Mouse (Mus musculus): Measurements from ENCODE around the gene Glod4.

Glod4 gene

DNA sequence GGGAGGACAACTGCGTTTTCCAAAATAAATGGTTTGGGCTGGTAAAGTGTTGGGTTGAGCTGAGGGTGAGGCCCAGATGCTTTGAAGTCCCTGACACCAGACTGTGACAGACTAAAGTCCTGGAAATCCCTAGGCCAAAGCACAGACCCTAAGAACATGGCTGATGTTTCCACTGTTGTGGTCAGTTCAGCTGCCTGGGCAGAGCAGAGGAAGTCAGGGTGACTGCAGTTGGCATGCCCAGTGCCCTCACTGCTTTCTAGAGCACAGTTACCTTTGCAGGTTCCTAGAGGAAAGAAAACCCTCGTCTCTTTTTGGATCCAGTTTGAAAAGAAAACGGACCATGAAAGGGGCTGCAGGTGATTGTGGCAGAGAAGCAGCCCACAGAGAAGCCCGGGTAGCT, 13.9 kb upstream of the Glod4 start:
- 91% methylated on average over 4 of the region's 4 CpGs for whole genome bisulfite sequencing

DNA sequence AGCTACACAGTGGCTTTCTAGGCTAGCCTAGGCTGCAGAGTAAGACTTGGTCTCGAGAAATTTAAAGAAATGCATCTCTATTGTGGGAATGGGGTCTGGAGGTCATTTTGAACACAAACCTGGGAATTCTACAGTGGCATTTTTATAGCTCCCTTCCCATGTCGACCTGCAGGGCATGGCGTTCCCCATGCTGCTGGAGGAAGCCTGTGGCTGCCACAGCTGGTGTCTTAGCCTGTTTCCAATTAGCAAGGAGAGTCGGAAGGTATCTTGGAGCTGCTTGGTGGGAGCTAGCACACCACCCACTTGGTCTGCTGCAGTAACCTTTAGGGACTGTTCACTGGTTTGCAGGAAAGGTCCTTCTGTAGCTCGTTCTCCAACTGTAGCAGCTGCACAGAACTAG, 12.6 kb upstream of the Glod4 start:
- 76% methylated on average over 5 of the region's 5 CpGs for WGBS

DNA sequence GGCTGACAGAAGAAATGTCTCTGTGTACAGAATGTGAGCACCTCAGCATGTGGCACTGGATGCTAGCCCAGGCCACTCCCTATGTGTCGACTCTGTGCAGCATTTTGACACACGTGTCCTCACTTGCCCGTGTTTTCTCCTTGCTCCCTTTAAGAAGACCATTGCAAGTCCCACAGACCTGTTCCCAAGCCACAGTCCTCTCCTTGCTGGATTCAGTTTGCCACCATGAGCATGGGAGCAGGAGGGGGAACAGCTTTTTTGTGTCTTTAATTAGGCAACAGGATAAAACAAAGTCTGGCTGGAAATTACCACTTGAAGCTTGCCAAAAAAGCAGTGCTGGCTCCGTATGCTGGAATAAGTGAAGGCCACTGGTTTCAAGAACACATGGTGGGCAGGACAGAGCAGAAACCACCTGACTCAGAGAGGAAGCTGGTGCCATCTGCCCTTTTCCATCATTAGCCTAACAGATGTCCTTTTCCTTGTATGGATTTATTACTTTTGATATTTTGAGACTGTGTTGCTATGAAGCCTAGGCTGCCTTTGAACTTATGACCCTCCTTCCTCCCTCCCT, 12.0 kb upstream of the Glod4 start:
- 29% methylated on average over 4 of the region's 4 CpGs for WGBS

DNA sequence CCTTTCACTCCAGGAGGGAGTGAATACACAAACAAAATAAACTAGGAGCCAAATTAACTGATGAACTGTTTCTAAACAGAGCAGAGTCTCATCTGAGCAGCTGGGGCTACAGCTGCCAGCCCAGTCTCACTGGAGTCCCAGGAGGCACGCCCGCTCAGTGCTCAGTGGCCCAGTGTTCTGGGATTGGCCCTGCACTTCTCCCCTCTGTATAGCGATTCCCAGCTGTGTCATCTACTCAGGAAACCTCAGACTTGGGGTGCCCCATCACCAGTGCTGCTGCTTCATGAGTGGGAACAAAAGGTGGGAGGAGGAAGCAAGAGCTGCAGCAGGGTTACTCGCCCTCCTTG, 10.4 kb upstream of the Glod4 start:
- WGBS: 68% methylated on average over 4 of the region's 4 CpGs

DNA sequence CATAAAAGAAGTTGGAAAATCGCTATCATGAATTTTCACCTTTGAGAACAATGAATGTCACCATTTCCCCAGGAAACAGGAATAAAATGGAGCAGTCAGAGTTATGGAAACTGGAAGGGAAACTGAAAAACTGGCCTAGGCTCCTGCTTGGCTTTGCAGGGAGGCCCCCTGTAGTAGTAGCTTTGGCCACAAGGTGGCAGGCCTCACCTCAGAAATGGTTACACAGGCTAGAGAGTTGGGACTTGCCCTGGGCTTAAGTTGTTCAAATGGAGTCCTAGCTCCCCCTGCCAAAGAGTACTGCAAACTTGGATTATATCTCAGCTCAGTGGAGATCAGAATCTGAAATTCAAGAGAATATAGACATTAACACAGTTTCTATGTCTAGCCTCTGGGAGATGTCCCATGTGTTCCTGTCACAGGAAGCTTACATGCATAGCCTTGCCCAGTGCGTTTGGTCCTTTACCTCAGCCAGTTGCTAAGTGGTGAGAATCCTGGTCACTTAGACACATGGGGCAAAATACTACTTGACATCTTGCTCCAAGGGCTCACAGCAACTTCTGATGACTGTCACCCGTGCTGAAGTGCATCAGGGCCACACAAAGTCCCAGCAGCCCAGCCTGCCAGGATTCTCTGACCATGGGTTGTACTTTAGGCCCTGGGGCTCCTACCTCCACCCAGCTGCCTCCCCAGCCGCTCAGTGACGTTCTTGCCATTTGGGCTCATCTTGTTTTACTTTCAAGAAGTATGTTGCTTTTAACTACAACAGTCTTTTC, 9.8 kb upstream of the Glod4 start:
- 37% methylated on average over 5 of the region's 5 CpGs for WGBS

DNA sequence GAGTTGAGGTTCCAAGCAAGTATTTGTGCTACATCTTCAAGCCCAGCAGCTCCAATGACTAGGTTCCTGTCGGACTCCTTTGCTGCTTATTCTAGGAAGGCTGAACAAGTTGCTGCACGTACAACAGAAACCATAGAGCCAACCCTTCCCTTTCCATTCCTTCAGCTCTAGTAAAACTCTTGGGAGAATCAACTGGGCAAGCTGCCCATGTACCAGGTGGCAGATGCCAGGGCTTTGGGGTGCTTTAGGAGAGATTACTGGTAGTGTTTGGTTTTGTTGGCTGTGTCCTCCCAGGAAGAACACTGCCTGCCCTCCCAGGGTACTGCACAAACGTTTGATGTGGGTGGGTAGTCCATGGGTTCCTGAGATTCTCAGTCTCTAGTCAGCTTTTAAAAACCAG, 8.5 kb upstream of the Glod4 start:
- WGBS: 54% methylated on average over 3 of the region's 3 CpGs

DNA sequence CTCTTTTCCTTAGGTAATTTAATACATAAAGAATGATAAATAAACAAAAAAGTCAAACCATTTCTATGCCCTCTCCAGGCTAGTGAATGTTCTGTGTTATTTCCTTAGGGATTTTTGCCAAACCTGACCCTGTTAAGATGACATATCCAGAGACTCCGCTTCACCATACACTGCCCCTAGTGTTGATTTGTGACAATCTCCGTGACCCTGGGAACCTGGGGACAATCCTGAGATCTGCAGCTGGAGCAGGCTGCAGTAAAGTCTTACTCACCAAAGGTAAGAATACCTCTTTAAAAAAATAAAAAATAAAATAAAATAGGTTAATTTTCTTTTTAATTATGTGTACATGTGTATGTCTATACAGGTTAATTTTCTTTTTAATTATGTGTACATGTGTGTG, 3.7 kb upstream of the Glod4 start:
- 60% methylated on average over 2 of the region's 2 CpGs for WGBS

DNA sequence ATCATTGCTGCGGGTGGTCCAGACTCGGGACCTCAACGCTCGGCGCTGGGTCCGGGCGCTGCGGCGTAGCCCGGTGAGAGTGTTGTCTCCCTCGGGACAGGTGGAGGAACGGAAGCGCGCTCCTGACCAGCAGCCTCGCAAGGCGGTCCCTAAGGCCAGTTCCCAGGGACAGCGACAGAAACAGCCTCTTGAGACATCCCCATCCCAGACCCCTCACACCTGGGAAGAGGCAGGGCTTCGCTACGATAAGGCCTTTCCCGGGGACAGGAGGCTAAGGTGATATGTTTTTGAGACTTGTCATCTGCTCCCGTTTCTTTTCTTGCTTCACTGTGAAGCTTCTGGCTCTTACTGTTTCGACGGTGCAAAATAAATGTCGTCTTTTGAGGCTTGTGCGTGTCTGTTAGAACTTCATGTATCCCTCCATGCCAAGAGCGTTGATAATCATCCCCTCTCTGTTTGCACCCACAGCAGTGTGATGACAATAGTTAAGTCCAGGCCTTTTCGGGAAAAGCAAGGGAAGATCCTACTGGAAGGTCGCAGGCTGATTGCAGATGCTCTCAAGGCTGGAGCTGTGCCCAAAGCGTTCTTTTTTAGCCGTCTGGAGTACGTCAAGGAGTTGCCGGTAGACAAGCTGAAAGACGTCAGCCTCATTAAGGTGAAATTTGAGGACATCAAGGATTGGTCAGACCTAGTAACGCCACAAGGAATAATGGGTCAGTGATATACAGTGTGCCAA, 454 bp upstream of the Glod4 start:
- WGBS: 1% methylated on average over 34 of the region's 34 CpGs

DNA sequence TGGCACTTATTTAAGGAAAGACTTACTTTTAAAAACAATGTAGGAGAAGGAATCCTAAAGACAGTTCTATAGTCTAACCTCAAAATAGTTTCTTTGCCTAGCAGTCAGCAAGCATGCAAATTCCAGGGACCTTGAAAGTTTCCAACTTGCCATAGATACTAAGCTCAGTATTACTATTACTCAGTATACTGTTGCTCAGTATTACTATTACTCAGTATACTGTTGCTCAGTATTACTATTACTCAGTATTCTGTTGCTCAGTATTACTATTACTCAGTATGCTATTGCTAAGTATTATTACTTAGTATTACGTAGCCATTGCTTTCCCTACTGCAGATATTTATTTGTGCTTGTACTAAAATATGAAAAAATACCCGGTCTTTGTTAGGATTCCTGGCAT, 3.8 kb downstream of the Glod4 start:
- WGBS: 91% methylated on average over 2 of the region's 2 CpGs

DNA sequence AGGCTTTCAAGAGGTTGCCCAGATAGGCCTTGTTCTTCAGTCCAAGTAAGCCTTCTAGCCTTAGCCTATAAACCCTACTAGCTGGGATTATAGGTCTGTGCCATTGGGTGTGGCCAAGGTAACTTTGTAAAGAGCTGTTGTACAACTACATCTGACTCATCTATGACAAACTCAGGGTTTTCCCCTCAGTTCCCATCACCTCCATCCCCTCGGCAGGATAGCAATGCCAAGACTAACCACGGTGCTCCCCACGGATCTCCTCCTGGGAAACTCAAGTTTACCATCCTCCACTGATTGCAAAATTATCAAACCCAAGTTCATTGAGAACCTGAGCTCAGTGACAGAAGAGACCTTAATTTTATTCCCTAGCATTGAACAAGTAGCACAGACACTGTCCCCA, 7.4 kb downstream of the Glod4 start:
- 91% methylated on average over 3 of the region's 3 CpGs for WGBS

DNA sequence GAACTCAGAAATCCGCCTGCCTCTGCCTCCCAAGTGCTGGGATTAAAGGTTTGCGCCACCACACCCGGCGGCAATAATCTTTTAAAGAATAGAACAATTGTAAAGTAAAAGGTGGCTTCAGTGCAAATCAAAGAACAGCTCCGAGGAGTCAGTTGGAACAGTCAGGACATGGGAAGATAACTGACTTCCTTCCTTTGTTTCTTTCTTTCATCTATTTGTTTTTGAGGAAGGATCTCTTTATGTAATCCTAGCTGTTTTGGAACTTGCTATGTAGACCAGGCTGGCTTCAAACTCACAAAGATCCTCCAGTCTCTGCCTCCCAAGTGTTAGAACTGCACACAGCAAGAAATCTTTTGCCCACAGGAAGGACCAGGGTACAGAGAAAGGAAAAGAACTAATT, 18.9 kb downstream of the Glod4 start:
- 94% methylated on average over 5 of the region's 5 CpGs for WGBS

DNA sequence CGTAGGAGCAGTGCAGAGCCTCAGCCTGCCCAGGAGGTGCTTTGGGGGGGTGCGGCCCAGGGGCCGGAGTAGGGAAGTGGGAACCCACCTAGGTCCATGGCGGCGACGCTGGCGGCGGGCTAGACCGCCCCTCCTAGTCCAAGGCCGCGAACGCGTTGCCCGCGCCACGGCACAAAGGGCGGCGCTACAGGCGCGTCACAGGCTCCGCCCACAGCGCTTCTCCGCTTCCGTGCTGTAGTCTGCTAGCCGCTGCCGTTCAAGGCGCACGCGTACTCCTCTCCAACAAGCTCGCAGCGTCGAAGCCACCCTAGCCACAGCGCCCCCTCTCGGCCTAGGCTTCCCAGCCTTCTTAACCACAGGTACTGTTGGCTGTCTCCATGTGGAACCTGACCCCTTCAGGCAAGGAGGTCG, 26.1 kb downstream of the Glod4 start, which contains the start of the genes Dbil5 and Gemin4:
Gene Dbil5 (plus strand): TSS at position 219 of the 411 bp plus-strand sequence.
Gene Gemin4 (minus strand): TSS at position 275 of the 411 bp plus-strand sequence.
- under 1% methylated on average over 35 of the region's 35 CpGs for WGBS

DNA sequence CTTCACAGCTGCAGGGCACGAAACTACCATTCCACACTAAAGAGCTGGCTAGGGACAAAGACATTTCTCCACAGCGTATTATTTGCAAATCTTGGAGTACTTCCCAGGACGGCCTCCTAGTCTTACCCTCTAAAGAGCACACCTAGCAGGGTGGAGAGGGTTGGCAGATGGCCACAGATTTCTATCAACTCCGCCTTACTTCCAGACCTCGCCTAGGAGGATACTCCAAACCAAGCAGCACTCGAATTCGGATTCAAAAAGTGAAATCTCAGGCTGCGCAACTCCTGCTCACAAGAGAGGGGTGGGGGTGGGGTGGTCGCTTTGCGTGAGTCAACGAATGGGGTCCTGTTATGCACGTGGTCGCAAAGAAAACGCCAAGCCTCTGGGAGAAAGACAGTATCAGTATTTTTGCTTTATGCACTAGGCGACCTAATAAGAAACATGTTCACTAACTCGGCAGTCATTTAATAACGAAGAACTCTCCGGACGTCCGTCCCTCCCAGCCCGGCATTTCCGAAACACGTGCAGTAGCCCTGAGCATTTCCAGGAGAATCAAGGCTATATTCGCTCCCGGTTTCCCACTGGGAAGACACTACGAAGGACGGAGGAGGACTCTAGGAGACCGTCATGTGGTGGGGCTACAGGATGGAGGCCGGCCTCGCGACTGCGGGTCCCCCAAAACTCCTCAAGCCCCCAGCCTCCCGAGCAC, 26.7 kb downstream of the Glod4 start:
- WGBS: 2% methylated on average over 33 of the region's 33 CpGs

DNA sequence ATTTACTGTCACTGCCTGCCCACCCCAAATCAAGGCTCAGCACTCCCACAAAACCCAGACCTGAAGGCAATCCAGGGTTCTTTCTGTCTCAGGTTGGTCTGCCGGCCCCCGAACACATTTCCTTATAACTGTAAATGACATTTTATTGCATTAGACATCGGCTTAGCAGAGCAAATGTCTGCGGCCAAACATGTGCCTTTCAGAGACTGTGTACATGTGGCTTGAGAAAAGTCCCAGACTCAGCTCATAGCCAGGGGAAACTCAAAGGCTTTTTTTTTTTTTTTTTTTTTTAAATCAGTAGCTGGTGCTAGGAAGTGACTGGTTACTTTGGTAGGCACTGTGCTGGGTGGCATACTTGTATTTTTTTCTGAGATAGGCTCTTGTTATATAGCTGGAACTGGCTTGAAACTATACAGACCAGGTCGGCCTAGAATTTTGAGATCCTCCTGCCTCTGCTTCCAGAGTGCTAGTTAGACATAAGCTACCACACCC, 27.4 kb downstream of the Glod4 start:
- 91% methylated on average over 5 of the region's 5 CpGs for WGBS

DNA sequence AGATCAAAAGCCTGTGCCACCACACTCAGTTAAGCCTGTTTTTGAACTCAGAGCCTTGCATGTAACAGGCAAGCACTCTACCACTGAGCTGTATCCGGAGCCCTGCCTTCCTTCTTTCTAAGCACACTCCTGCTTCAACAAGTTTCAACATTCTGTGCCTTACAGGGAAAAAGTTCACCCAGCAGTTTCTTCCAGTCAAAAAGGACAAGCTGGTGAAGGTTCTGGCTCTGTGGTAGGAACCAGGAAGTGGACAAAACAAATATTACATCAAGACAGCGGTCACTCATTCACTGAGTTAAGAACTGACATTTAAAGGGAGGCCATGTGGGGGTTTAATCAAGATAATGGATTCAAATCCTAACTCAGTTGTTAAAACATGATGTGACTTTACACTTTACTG, 28.5 kb downstream of the Glod4 start:
- 87% methylated on average over 2 of the region's 2 CpGs for WGBS

DNA sequence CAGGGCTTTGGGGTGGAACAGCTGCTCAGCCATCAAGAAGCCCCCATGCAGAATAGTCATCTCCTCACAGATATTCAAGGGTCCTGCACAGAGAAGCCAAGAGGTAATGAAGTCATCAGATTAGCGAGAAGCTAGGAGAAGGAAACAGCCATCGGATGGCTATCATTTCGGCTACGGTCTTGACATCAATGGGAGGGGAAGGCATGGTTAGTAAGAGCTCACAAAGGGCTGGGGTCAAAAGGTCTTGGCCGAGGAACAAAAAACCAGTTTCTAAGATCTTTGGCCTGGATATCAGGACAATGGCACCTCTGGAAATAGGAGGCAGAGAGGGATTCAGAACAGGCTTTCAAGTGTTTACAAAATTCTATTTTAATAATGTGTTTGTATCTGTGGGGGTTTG, 29.7 kb downstream of the Glod4 start:
- WGBS: 60% methylated on average over 5 of the region's 5 CpGs

DNA sequence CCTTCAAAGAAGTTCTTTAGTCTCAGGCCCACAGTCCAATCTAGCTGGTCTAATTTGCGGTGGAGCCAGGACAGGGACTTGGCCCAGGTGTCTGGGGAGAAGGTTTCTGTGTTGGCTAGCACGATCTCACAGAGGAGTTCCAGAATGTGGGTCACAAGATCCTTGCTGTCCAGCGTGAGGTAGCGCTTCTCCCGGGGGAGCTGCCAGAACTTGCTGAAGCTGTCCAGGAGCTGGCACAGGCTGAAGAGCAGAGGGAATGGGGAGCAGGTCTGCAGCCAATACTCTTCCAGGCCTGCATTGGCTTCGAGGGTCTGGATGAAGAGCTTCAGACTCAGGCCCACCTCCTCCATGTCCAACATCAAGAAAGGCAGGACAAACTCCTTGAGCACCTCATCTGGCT, 31.9 kb downstream of the Glod4 start:
- 64% methylated on average over 5 of the region's 6 CpGs for WGBS

DNA sequence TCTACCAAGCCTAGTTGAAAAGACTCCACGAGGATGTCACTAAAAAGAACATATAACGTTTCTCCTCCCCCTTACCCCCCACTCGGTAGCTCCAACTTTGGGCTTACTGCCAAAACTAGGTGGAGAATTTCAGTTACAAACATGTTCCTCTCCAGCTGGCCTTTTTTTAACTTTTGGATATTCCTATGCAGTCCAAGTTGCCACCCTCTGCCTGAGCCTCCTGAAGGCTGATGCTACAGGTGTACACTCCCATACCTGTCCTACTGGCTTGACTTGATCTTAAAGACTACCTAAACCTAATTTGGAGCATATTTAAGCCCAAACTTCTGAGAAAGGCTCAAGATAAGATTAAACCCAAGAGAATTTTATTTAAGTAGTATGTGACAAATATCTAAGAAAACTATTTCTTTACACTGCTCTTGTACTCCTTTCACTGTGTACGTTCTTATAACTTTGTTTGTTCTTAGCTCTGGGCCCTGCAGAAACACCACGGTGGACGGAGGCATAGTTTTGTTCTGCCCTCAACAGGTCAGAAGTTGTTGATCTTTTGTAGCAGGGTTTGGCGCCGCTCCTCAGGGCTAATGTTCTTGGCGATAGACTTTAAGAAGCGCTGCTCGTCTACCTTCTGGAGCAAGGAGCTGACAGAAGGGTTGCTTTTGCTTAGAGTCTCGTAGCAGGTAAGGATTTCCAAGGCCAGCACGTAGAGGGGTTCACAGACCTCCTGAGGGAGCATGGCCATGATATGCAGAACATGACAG, 33.1 kb downstream of the Glod4 start:
- WGBS: 76% methylated on average over 13 of the region's 13 CpGs

DNA sequence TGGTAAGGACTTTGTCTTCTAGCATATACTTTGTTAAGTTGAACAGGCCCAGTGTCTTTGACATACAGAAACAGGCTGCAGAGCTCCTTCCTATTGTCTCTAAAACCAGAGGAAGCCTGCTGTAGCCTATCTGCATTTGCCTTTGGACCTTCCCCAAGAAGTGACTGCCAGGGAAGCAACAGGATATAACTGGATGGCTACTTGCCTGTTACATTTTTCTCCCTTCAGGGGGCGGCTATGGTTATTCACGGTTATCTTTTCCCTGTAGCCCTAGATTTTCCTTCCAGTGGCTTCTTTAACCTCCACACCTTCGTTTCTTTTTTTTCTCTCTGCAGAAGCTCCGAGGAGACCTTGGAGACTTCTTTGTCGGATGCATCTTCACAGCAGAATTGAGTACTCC, 36.7 kb downstream of the Glod4 start:
- WGBS: 72% methylated on average over 5 of the region's 5 CpGs

DNA sequence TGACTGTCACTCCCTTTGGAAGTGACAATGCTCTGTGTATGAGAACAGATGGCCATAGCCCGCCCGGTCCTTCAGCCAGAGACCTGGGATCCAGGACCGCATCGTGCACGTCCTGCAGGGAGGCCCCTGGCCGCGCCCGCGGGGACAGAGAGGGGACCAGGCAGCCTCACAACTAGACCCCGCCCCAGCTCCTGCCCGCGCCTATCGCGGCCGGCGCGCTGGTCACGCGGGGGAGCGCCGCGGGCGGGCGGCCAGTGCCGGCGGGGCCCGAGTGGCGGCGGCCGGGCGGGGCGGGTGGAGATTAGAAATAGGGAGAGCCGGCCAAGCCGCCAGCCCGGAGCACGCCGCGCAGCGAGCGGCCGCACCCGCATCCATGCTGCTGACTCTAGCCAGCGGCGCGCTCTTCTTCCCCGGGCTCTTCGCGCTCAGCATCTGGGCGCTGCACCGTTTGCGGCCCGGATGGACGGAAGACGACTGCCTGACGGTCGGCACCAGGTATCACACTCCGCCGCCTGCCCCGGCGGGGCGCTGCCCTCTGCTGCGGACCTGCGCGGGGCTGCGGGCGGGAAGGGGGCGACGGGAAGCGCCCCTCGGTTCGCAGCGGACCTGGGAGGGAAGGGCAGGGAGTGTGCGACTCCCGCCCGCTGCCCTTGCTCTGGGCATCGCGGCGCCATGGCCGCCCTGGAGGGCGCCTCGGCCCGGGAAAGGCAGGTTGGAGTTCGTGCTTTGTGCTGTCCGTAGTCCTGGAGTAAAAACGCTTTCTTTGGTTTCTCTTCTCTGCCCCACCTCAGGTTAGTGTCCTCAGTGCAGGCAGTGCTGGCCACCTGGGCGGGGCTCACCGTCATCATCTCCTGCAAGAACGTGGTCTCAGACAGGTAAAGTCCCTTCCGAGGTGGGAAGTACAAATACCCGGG, 41.5 kb downstream of the Glod4 start:
- WGBS: under 1% methylated on average over 90 of the region's 90 CpGs

All from cerebral cortex, adult 2 months (tissue).